21 mouse cellular contexts compared by ENCODE assay signal in genomic region chrX:169923417-169923816, GRCm38 (mm10).
A peak's percentile ranks its signal among the peaks of the same experiment; 100 is the strongest.
DNase-seq lines count a peak whose midpoint lies in the region; ATAC-seq lines count a peak whose summit lies in the region.
"Had no signal": no experiment of that assay in that cellular context is flagged by ENCODE, and none has a peak within 500 bp of the region (broad histone marks: within the 10 kb centered on the region; RNA-seq: fewer than 3 reads in every experiment).

No protein-coding gene starts in this region.

- H3K36me3 ChIP-seq in hindbrain, embryonic 11.5 days (ENCODE audit: control insufficient read depth, insufficient read depth, low read length) = no peaks in the 10 kb centered on the region
- no peaks in the 10 kb centered on the region for H3K36me3 ChIP-seq in hindbrain, embryonic 16.5 days (ENCODE audit: control insufficient read depth, insufficient read depth, low read length)
- no peaks in the 10 kb centered on the region for H3K36me3 ChIP-seq in midbrain, embryonic 13.5 days
- H3K36me3 ChIP-seq: embryonic facial prominence, embryonic 12.5 days; G1E; limb, embryonic 13.5 days; liver, embryonic 15.5 days had no signal

- H3K9ac ChIP-seq in hindbrain, embryonic 11.5 days (ENCODE audit: low read depth, low read length) = no peak overlapping the region
- no peak overlapping the region for H3K9ac ChIP-seq in hindbrain, embryonic 16.5 days (ENCODE audit: low read depth, low read length)
- H3K9ac ChIP-seq in midbrain, embryonic 13.5 days (replicated peaks) = no peak overlapping the region
- H3K9ac ChIP-seq: embryonic facial prominence, embryonic 12.5 days; limb, embryonic 13.5 days; liver, embryonic 15.5 days had no signal

- H3K4me1 ChIP-seq in hindbrain, embryonic 11.5 days (replicated peaks; ENCODE audit: control insufficient read depth, insufficient read depth, low read length) = no peaks in the 10 kb centered on the region
- no peaks in the 10 kb centered on the region for H3K4me1 ChIP-seq in hindbrain, embryonic 16.5 days (ENCODE audit: control insufficient read depth, insufficient read depth, low read depth, low read length)
- H3K4me1 ChIP-seq in midbrain, embryonic 13.5 days (replicated peaks) = peaks cover 45% of the 10 kb centered on the region
- H3K4me1 ChIP-seq: limb, embryonic 13.5 days; liver, embryonic 15.5 days had no signal

- H3K4me2 ChIP-seq in hindbrain, embryonic 11.5 days (replicated peaks; ENCODE audit: low read depth, low read length) = no peak overlapping the region
- H3K4me2 ChIP-seq in hindbrain, embryonic 16.5 days (ENCODE audit: low read length) = no peak overlapping the region
- no peak overlapping the region for H3K4me2 ChIP-seq in midbrain, embryonic 13.5 days (replicated peaks)
- H3K4me2 ChIP-seq: embryonic facial prominence, embryonic 12.5 days; heart, embryonic 11.5 days; limb, embryonic 13.5 days; liver, embryonic 15.5 days had no signal

- H3K27ac ChIP-seq in hindbrain, embryonic 11.5 days (ENCODE audit: low read depth, low read length) = 0 out of 2 replicates have a peak overlapping the region, but pooled peaks have one; percentile 36
- no peak overlapping the region for H3K27ac ChIP-seq in hindbrain, embryonic 16.5 days (ENCODE audit: low read depth, low read length)
- H3K27ac ChIP-seq in midbrain, embryonic 13.5 days = peak overlapping the region; percentile 76
- H3K27ac ChIP-seq: embryonic facial prominence, embryonic 12.5 days; kidney, postnatal 0 days; limb, embryonic 13.5 days; liver, embryonic 15.5 days had no signal

- H3K9me3 ChIP-seq in hindbrain, embryonic 11.5 days (ENCODE audit: control insufficient read depth, low read length) = no peaks in the 10 kb centered on the region
- no peaks in the 10 kb centered on the region for H3K9me3 ChIP-seq in hindbrain, embryonic 16.5 days (ENCODE audit: control insufficient read depth, low read length)
- no peaks in the 10 kb centered on the region for H3K9me3 ChIP-seq in midbrain, embryonic 13.5 days
- H3K9me3 ChIP-seq: embryonic facial prominence, embryonic 12.5 days; G1E; limb, embryonic 13.5 days; liver, embryonic 15.5 days had no signal

- no peak for DNase-seq in hindbrain, embryonic 11.5 days (ENCODE audit: low spot score)
- DNase-seq in CD4-positive helper T cell, adult 2 months (ENCODE audit: low read depth, low spot score) = peak; percentile 10
- no peak for DNase-seq in thymus, postnatal 25 days
- DNase-seq in layer of hippocampus, adult 9-11 months = no peak
- DNase-seq: adrenal gland, postnatal 10 days; B cell, adult 2 months; cerebellum, adult 18-20 months; heart, postnatal 14 days; kidney, adult 11 months; right cerebral cortex, adult 18-20 months had no signal

- no peak overlapping the region for H3K4me3 ChIP-seq in hindbrain, embryonic 11.5 days (ENCODE audit: low read depth, low read length)
- H3K4me3 ChIP-seq in hindbrain, embryonic 16.5 days (ENCODE audit: low read length) = no peak overlapping the region
- H3K4me3 ChIP-seq in midbrain, embryonic 13.5 days (replicated peaks) = no peak overlapping the region
- H3K4me3 ChIP-seq: embryonic facial prominence, embryonic 12.5 days; limb, embryonic 13.5 days; liver, embryonic 15.5 days; myocyte had no signal

- ATAC-seq in hindbrain, embryonic 11.5 days (ENCODE audit: low FRiP score) = no peak; the same call in 1 of the 2 replicates
- no peak for ATAC-seq in hindbrain, embryonic 16.5 days
- ATAC-seq in activated CD4-positive, CD25-positive, alpha-beta regulatory T cell, adult 4 months = peak; percentile 52
- ATAC-seq in midbrain, embryonic 13.5 days = no peak
- ATAC-seq: lung, postnatal 0 days had no signal

- H3K27me3 ChIP-seq in hindbrain, embryonic 11.5 days (ENCODE audit: control insufficient read depth, insufficient read depth, low read length) = peaks cover 2% of the 10 kb centered on the region; the same call in 1 of the 2 replicates
- peaks cover 5% of the 10 kb centered on the region; the same call in 1 of the 2 replicates for H3K27me3 ChIP-seq in hindbrain, embryonic 16.5 days (replicated peaks; ENCODE audit: control insufficient read depth, insufficient read depth, low read length)
- peaks cover 15% of the 10 kb centered on the region; the same call in 1 of the 2 replicates for H3K27me3 ChIP-seq in midbrain, embryonic 13.5 days
- H3K27me3 ChIP-seq: liver, embryonic 15.5 days had no signal

- WGBS in hindbrain, embryonic 11.5 days = 39% methylated on average over 1 of the region's 1 CpGs
- WGBS in hindbrain, embryonic 16.5 days = 31% methylated on average over 1 of the region's 1 CpGs
- 57% methylated on average over 1 of the region's 1 CpGs for WGBS in midbrain, embryonic 13.5 days
